Mouse (Mus musculus) T-helper 2 cell (primary cell): ENCODE measurements around the gene Acta2.
"Not testable (repeated sequence)": the region's sequence is repeated elsewhere in the genome, so short reads cannot be mapped to it uniquely, and the experiment has no call there.

Experiments used
- in situ Hi-C: fragments of 300-600 bp; cut with MboI, MseI; formaldehyde crosslinking; loops from one replicate; pipeline ENCODE4 v1.15.1; 2025; ENCODE audit warnings: high pct_unique_total_duplicates

The Acta2 gene

DNA sequence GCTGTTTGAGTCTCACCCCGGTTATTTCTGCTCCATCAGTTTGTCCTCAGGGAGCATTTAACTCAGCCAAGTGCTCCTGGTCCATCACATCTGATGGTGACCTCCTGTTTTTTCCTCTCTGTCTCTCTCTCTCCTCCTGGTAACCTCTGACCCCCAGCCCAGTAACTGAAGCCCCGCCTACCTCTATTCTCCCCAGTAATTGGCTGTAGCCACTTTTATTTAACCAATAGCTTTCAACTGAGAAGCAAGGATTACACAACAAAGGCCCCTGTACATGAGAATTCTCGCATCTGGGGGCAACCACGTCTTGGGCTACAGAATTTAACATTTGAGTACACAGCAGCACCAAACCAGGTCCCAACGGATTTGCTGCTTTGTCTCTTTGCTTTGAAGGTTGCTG lies 23.1 kb downstream of the Acta2 start:
- in situ Hi-C loops = loop anchor here (25.0 kb wide), 1 partner anchor 845 kb away; the partner anchor contains the start of gene Rnls

DNA sequence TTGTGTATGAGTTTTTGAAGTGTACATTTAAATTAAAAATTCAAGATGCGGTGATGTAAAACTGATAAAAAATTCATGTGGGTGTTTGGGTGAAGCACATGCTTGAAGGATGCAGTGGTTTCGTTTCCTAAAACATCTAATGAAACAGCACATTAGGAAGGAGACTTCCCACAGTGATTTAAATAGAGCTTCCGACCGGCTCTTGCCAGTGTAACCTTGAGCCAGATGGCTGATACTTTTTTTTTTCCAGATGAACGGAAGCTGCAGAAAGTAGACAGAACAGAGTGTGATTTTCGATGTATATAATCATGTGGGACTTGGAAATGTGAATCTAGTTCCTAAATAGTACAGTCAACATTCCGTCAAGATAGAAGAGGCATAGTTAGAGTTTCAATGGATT lies 23.8 kb downstream of the Acta2 start:
- in situ Hi-C loops = loop anchor here (25.0 kb wide), 1 partner anchor 844 kb away; the partner anchor contains the start of gene Rnls

DNA sequence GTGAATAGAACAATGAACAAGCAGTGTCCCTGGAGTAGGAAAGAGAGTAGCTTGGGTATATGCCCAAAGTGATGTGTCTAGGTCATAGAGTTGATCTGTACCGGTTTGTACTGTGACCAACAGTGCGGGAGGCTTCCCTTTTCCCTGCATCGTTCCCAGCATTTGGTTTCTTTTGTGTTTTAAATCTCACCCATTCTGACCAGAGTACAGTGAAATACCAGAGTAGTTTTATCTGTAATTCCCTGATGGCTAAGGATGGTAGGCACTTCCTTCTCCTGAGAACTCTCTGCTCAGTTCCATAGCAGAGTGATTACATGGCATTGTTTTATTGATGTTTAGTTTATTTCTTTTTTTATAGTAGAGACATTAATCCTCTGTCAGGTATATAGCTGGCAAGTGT lies 32.6 kb downstream of the Acta2 start:
- in situ Hi-C loops = no loop called here

DNA sequence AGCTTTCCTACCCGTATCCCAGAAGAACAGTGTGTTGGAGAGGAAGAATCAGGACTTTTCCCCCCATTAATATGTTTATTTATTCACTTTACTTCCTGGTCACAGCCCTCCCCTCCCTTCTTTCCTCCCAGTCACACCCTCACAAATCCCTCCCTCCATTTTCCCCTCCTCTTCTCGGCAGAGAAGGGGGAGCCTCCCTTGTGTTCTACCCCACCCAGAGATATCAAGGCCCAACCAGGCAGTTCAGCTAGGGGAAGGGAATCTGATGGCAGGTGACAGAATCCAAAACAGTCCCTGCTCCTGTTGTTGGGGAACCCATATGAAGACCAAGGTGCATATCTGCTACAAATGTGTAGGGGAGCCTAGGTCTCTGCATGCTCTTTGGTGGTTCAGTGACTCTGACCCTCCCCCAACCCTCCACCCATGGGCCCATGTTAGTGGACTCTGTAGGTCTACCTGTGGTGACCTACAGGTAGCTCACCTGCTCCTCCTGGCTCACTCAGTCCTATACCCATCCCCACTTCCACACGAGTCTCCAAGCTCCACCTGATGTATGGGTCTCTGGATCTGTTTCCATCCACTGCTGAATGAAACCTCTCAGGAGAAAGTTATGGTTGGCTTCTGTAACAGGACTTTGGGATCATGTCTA lies 34.5 kb downstream of the Acta2 start:
- in situ Hi-C loops = no loop called here

DNA sequence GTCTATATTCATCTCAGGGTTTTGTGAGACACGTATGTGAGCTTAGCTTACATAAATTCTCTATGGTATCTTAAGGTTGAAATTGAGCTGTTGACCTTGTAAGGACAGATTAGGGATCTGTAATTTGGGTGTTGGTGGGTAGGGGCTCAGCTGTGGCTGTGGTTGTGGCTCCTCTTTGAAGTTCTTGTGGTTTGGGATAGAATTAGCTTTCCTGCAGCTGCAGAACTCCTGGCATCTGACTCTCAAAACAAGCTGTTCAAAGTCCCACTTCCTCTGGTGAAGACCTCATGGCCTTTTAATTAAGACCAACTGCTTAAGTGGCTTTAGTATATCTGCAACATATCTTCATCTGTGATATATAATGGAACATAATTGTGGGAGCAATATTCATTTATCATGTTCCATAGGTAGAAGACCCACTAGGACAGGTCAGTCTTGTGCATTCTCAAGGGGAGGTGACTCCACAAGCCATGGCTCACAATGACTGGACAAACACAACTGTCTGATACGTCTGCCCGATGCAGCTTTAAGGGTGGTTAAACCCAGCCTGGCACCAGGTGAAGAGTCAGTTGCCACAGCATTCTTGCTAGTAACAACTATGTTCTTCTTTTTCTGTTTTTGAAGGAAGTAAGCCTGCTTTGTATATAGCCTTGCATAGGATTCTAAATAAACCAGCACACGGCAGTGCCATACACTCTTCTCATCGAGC lies 36.0 kb downstream of the Acta2 start:
- in situ Hi-C loops = no loop called here

DNA sequence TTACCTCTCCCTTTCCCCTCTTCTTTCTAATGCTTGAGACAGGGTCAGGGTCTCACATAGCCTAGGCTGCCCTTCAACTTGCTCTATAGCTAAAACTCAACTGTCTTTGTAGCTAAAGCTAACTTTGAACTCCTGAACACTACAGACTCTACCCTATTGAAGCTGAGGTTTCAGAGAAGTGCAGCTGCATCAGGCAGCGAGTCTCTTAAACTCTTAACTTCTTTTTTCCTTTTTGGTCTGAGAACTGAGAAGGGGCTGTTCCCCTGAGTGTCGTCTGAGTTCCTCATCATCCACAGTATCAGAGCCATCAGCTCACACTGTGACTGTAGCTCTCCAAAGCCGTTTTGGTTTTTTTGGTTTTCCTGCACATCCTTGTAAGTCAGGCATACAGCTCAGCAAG lies 37.6 kb downstream of the Acta2 start:
- in situ Hi-C loops = no loop called here

DNA sequence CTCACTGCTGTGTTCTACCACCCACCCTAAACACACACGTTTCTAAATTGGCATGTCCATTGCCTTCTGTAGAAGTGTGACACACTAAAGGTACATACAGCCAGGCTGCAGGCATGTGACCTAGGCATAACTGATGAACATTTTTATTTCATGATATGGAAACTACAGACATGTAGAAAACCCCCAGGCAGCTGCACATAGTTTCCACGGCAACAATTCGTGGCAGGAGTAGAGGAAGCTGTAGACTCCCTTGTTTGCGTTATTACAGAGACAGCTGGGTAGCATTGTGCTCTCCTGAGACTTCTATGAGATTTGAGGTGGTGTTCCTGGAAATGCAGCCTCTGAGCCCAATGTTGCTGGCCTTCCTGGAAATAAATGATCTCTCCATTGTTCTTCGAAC lies 38.4 kb downstream of the Acta2 start:
- in situ Hi-C loops = no loop called here

DNA sequence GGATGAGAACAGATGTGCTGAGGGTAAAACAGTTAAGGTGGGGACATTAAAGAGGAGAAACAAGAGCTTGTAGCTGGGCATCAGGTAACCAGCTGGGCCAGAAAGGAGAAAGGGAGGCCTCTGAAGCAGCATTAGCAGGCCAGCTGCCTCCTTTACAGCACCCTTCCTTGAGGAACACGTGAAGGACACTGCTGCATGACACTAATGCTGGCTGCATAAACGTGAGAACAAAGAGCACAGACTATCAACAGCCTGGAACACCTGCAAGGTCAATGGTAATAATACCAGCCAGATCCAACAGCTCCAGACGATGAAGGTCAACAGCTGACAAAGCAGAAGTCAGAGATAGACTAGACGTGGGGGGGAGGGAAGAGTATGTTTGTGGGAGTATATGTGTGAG lies 41.3 kb downstream of the Acta2 start:
- in situ Hi-C loops = no loop called here

DNA sequence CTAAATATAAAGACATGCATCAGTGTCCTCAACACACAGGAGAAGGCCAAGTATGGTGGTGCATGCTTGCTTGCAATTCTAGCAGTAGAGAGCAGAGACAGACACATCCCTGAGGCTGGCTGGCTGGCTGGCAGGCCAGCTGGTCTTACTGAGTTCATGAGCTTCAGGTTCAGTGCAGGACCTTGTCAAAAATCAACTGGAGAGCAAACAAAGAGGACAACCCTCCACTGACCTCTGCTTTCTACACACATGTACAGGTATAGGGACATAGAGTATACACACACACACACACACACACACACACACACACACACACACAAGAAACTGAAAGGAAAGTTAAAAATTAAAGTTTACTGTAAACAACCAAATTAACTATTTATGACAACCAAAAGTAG lies 42.1 kb downstream of the Acta2 start:
- in situ Hi-C loops = no loop called here

DNA sequence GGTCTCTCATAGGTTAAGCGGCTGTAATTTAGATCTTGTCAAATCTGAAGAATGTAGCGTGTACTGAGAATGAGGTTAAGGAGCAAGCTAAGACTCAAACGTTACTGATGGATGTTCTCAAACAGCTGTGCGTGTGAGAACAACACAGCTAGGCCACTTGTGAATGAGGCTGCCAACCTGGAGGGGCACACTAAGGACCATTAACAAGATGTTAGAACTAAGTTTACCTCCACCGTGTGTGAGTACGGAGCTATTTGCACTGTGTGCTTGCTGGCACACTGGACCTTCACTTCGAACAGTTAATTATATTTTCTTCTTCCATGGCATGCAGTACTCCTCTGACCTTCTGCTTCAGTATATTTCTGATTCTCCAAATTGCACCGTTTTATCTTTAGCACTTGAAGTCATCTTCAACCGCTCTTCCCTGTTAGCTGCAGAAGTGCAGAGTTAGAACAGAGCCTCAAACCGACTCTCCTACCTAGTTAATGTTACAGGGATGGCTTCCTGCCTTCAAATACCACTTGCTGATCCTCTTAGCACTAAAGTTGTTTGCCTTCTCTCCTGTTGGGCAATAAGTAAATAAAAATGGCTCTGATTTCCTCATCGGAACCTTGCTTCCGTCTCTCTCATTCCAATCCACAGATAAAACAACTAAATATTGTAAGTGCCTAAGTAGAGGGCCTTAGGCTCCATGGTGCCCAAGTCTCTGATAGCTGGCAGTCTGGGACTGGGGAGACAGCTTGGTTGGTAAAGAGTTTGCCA lies 42.7 kb downstream of the Acta2 start:
- in situ Hi-C loops = no loop called here

DNA sequence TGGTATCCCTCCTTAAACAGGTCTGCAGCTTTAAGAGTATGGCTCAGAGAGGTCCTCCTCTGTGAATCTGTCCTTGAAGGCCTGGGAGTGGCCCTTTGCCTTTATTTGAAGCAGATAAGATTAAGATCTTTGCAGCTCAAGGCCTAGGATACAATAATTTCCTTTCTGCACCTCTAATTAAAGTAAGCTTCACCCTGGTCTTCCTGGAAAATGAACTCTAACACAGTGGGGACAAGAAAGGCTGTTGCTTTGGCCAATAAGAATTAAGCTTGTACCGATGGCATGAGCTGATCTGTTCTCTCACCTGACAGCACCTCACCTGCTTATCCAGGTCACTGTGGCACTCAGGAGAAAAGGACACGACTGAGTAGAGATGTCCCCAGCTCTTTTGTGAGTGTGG lies 44.5 kb downstream of the Acta2 start:
- in situ Hi-C loops = no loop called here

DNA sequence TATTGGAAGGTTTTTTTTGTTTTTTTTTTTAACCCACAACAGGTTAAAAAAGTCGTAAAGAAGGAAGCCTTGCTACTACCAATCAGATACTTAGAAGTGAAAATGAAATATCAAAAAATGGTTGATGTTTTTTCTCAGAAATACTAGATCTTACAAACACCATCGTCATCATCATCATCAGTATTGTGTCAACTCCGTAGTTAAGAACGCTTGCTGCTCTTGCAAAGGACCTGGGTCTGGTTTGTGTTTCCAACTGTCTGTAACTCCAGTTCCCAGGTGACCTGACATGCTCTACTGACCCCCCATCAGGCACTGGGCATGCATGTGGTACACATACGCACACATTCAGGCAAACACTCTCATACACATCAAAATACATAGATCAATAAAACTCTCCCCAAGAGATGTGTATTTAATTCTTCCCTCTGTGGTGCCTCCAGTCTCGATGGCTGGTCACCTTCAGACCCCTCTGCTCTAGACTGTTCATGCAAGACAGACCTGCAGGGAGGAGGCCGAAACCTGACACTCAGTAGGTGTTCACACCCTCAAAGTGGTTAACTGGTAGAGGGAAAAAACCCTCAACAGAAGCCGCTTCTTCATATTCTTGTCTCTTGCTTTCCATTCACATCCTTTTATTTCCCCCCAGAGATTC lies 45.3 kb downstream of the Acta2 start:
- in situ Hi-C loops = no loop called here

DNA sequence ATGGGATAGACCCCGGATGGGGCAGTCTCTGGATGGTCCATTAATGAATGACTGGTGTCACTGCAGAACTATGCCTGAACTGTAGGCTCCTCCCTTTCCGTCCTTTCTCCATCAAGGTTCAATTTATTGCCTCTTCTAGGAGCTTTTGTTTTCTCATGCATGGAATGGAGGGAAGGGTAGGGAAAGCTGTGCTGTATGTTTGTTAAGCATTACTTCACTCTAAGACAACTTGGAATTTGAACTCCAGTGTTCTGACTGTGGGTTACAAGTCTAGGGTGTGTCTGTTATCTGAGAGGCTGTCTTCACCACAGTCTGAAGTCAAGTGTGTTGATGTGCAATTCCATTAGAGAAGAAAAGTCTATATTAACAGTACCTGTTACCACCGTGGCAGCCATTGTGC lies 46.4 kb downstream of the Acta2 start:
- in situ Hi-C loops = no loop called here

DNA sequence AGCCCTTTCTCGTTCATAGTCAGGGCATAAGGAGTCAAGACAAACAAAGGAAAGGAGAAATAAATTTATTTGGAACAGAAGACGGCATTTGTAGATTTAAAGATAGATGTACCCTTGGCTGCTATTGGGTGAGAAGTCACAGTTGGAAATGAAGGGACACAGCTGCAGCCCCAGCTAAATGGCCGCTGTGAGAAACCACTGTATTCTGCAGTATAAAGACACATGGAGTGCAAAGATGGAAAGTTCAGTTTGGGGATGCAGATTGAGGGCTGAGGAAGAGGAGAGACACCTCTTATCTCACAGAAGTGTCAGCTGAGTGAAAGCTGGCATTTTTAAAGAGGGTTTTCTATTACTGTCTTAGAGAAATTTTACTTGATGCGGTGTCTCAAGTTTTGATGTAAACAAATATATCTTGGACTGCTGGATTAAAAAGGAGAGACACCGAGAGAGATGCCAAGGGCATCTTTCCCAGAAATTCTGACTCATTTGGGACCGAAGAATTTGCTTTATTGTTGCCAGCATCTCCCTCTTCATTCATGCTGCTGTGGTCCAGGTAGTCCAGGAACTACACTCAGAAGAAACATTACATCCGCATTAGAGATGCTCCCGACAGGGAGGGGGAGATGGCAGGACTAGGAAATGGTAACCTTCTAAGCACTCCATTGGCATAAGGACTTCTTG lies 48.5 kb downstream of the Acta2 start:
- in situ Hi-C loops = no loop called here

DNA sequence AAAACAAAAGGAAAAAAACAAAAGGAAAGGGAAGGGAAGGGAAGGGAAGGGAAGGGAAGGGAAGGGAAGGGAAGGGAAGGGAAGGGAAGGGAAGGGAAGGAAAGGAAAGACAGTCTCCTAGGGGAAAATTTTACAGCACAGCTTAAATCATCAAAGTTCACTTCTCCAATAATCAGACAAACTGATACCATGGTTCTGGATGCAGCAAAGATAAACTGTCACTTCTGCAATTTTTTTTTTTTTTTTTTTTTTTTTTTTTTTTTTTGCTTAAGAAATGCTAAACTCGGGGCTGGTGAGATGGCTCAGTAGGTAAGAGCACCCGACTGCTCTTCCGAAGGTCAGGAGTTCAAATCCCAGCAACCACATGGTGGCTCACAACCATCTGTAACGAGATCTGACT lies 49.3 kb downstream of the Acta2 start:
- in situ Hi-C loops = not testable (repeated sequence)

DNA sequence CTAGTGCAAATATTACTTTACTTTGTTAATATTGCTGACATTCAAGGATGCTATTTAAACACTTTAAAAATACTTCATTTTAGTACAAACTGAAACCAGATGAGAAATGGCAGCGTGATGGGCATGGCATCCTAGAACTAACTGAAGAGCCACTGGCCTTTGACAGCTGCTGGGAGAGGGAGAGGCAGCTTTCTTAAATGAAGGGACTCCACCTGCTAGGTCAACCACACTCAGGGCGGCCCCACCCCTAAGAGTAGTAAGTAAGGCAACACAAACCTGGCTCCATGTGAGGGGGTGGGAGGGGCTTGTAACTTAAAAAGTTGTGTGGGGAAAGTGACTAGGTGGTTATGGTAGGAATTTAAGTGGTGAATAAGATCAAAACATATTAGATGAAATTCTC lies 52.7 kb downstream of the Acta2 start:
- in situ Hi-C loops = no loop called here

DNA sequence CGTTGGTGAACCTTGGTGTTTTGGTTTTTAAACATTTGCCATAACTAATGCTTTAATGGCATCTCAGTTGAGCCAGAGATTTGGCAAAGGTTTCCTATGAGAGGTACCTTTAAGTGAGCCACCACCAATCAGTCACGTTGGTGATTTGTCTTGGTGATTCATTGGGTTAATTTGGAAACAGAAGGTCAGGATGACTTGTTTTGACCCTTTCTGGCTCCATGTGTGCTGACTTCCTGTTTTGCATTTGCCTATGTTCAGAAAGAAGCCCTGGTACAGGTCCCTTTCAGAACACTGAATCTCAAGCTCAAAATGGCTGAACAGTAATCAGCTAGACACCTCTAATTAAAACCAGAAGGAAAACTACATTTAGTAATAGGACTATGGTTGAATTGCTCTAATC lies 55.9 kb downstream of the Acta2 start:
- in situ Hi-C loops = loop anchor here (25.0 kb wide), 1 partner anchor 1937 kb away; no protein-coding TSS in a partner anchor

DNA sequence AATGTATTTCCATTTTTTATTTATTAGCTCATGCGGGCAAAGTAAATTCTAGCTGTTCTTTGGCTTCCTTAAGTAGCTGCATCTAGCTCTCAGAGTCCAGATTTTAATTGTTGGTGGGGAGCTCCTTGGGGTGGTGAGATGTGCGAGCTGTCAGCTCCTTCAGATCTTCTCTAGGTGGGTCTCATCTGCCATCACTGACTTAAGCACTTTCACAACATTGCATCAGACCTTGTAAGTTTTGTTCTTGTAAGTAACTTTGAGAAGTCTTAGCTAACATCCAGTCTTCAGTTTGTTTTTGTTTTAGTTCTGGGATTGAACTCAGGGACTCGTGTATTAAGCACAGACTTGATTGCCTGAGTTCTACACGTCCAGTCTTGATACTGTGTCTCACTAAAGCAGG lies 56.5 kb downstream of the Acta2 start:
- in situ Hi-C loops = loop anchor here (25.0 kb wide), 1 partner anchor 1937 kb away; no protein-coding TSS in a partner anchor

DNA sequence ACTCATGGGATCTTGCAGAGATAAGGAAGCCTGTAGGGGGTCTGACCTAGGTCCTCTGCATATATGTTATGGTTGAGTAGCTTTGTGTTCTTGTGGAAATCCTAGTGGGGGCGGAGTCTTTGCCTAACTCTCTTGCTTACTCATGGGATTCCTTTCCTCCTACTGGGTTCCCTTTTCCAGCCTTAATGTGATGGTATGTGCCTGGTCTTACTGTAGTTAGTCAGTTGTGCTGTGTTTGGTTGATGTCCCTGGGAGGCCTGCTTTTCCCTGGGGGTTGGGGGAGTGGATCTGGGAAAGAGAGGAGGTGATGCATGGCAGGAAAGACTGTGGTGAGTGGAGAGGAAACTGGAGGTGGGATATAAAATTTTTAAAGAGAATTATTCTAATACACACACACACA lies 57.3 kb downstream of the Acta2 start:
- in situ Hi-C loops = loop anchor here (25.0 kb wide), 1 partner anchor 1936 kb away; no protein-coding TSS in a partner anchor

DNA sequence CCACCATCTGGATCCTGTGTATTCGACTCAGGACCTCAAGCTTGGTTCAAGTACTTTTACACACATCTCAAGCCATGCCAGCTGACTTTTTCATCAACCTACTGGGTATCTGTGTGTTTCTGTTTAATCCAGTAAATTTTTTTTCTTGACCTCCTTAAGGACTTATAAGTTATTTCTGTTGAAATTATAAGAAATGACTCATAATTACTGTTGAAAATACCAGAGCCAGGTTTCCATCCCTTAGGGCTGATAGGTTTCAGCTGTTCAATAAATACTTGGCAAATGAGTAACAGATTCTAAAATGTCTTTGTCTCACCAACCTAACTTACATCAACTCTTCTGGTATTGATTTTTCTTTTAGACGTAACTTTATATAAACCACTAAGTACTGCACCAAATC lies 60.4 kb downstream of the Acta2 start:
- in situ Hi-C loops = loop anchor here (25.0 kb wide), 1 partner anchor 1933 kb away; no protein-coding TSS in a partner anchor

DNA sequence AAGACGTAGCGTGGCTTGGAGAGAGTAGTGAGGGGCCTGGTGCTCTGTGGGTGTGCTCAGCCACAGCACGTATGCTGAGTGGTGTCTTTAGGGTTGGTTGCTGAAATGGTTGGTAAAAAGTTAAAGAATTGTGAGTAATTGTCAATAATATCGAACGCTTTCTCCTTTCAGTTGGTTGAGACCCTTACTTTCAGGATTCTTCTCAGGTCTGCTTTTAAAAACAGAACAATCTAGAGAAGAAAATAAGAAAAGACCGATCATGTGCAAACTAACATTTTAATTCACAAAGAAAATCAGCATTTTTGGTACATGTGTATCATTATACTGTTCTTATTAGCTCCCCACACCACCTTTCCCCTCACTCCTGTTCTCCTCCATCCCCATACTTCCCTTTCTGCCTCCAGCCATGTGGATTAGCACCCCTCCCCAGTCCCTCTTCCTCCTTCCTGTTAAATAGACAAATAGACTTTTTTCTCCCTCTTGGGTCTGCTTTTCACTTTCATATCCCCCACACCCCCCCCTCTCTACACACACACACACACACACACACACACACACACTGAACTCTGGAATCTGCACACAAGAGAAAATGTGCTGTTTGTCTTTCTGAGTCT lies 61.2 kb downstream of the Acta2 start:
- in situ Hi-C loops = loop anchor here (25.0 kb wide), 1 partner anchor 1932 kb away; no protein-coding TSS in a partner anchor
